Mouse (Mus musculus): ENCODE data around the gene Dusp10. TPM values are rescaled to one million over a fixed set of nuclear protein-coding genes. Genes with fewer than 3 reads are reported as not detected.

The Dusp10 gene
- polyA plus RNA-seq, 1 experiment from 2014 or later: 5.8 TPM

DNA sequence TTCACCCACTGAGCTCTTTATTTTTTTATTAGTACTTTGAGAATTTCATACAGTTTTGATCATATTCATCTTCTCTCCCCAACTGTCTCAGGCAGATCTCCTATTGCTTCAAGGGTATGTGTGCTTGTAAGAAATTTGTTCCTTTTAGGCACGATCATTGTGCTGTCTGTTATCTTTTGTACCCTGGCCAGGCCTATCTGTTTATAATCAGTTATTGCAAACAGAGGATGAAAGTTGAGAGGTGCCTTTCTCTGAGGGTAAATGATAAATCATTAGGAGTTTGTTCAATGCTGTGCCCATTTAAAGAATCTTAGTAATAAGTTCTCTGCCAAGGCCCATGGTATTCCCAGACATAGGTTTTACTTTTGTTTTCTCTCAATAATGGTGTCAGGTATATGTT, 95.2 kb downstream of the Dusp10 start:
- H3K4me1 ChIP-seq (ENCODE audit: control insufficient read depth, insufficient read depth, low read length): no peaks in the 10 kb centered on the region
- no peak for DNase-seq (ENCODE audit: low spot score)

GRCm38 (mm10) chr1:184117586-184117985, 104.5 kb downstream of the Dusp10 start:
- Histone ChIP-seq H3K4me3 (ENCODE audit: low read depth, low read length) (no peak overlapping the region), H3K4me1 (ENCODE audit: control insufficient read depth, insufficient read depth, low read length) (no peaks in the 10 kb centered on the region), H3K36me3 (ENCODE audit: control insufficient read depth, insufficient read depth, low read length) (no peaks in the 10 kb centered on the region), H3K27me3 (ENCODE audit: control insufficient read depth, insufficient read depth, low read length) (no peaks in the 10 kb centered on the region), H3K9ac (ENCODE audit: low read length) (no peak overlapping the region), H3K27ac (ENCODE audit: low read depth, low read length) (no peak overlapping the region), H3K9me3 (ENCODE audit: control insufficient read depth, low read length) (no peaks in the 10 kb centered on the region), H3K4me2 (ENCODE audit: low read depth) (no peak overlapping the region)
- ATAC-seq (ENCODE audit: insufficient read depth, low FRiP score, low TSS enrichment) (no peak), DNase-seq (ENCODE audit: low spot score) (no peak)
- WGBS: 87% methylated on average over 7 of the region's 7 CpGs

More for the DNA sequence above, 95.2 kb downstream of the Dusp10 start:
- H3K9ac ChIP-seq (ENCODE audit: low read length): no peak overlapping the region
- H3K9me3 ChIP-seq (ENCODE audit: control insufficient read depth, low read length): no peaks in the 10 kb centered on the region
- 91% methylated on average over 1 of the region's 1 CpGs for WGBS
- no peak for ATAC-seq (ENCODE audit: insufficient read depth, low FRiP score, low TSS enrichment)
- no peaks in the 10 kb centered on the region for H3K36me3 ChIP-seq (ENCODE audit: control insufficient read depth, insufficient read depth, low read length)
- H3K27me3 ChIP-seq (ENCODE audit: control insufficient read depth, insufficient read depth, low read length): no peaks in the 10 kb centered on the region
- H3K4me3 ChIP-seq (ENCODE audit: low read depth, low read length): no peak overlapping the region
- no peak overlapping the region for H3K27ac ChIP-seq (ENCODE audit: low read depth, low read length)
- no peak overlapping the region for H3K4me2 ChIP-seq (ENCODE audit: low read depth)

DNA sequence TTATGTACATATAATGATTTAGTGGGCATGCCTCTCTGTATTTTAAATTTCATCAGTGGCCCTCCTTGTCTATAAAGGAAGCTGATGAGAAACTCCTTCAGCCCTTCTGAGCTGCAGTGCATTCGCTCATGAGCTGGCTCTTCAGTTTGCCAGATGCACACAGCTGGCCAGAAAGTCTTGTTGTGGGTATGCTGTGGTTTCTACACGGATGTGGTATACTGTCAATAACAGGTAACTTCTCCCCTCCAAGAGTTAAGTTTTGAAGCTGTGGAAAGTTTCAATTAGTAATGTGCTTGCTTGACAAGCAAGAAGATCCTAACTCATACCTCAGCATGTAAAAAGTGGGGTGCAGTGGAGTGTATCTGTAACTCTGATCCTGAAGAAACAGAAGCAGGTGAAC, 104.9 kb downstream of the Dusp10 start:
- Histone ChIP-seq H3K27ac (ENCODE audit: low read depth, low read length) (no peak overlapping the region), H3K9ac (ENCODE audit: low read length) (no peak overlapping the region), H3K4me1 (ENCODE audit: control insufficient read depth, insufficient read depth, low read length) (no peaks in the 10 kb centered on the region), H3K9me3 (ENCODE audit: control insufficient read depth, low read length) (no peaks in the 10 kb centered on the region), H3K4me2 (ENCODE audit: low read depth) (no peak overlapping the region), H3K4me3 (ENCODE audit: low read depth, low read length) (no peak overlapping the region), H3K36me3 (ENCODE audit: control insufficient read depth, insufficient read depth, low read length) (no peaks in the 10 kb centered on the region), H3K27me3 (ENCODE audit: control insufficient read depth, insufficient read depth, low read length) (no peaks in the 10 kb centered on the region)
- ATAC-seq (ENCODE audit: insufficient read depth, low FRiP score, low TSS enrichment) (no peak), DNase-seq (ENCODE audit: low spot score) (no peak)
- 80% methylated on average over 2 of the region's 2 CpGs for WGBS

DNA sequence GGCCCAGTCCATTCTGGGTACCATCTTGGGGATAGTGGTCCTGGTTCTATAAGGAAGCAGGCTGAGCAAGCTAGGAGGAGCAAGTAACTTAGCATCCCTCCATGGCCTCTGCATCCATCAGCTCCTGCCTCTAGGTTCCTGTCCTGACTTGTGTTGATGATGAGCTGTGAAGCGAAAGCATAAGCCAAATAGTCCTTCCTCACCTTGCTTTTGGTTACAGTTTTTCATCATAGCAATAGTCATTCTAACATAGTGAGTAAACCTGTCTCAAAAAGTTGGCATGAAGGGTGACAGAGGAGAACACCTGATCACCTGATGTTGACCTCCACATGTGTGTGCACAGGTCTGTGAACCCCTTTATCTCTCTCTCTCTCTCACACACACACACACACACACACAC, 105.5 kb downstream of the Dusp10 start:
- no peaks in the 10 kb centered on the region for H3K36me3 ChIP-seq (ENCODE audit: control insufficient read depth, insufficient read depth, low read length)
- no peak overlapping the region for H3K27ac ChIP-seq (ENCODE audit: low read depth, low read length)
- ATAC-seq (ENCODE audit: insufficient read depth, low FRiP score, low TSS enrichment): no peak
- no peak overlapping the region for H3K4me2 ChIP-seq (ENCODE audit: low read depth)
- no peak overlapping the region for H3K4me3 ChIP-seq (ENCODE audit: low read depth, low read length)
- no peaks in the 10 kb centered on the region for H3K27me3 ChIP-seq (ENCODE audit: control insufficient read depth, insufficient read depth, low read length)
- no peaks in the 10 kb centered on the region for H3K9me3 ChIP-seq (ENCODE audit: control insufficient read depth, low read length)
- no peak overlapping the region for H3K9ac ChIP-seq (ENCODE audit: low read length)
- DNase-seq (ENCODE audit: low spot score): no peak
- H3K4me1 ChIP-seq (ENCODE audit: control insufficient read depth, insufficient read depth, low read length): no peaks in the 10 kb centered on the region
- 88% methylated on average over 1 of the region's 1 CpGs for WGBS

Other genes starting within 250 kb of the Dusp10 start
- 0.87 and 1.9 TPM in 2 replicates for gene 1700056E22Rik, start 21.0 kb downstream of the Dusp10 start, polyA plus RNA-seq (2014; fragmentation: Nextera tagmentation; extraction: Ambion mirVana)

Data from neural tube, embryonic 11.5 days (tissue).